Mouse (Mus musculus) c-Kit-positive CD71-positive TER-119-positive erythroid progenitor cells, embryonic 14.5 days (primary cell): ENCODE results near the gene Bcl11a.

Experiments used
- DNase-seq: peaks from one replicate; pipeline ENCODE4 v3.0.0-alpha.2; 2013; ENCODE audit warnings: low spot score

The Bcl11a gene

GRCm38 (mm10) chr11:24203489-24203888, 125.6 kb downstream of the Bcl11a start:
- DNase-seq, result no peak

GRCm38 (mm10) chr11:24208951-24209351, 131.1 kb downstream of the Bcl11a start:
- no peak for DNase-seq

GRCm38 (mm10) chr11:24214509-24215134, 136.8 kb downstream of the Bcl11a start:
- no peak for DNase-seq

GRCm38 (mm10) chr11:24217741-24218333, 140.0 kb downstream of the Bcl11a start:
- no peak for DNase-seq

GRCm38 (mm10) chr11:24221601-24222307, 143.9 kb downstream of the Bcl11a start:
- DNase-seq, result no peak
